Mouse (Mus musculus) thymus, postnatal 10 days (tissue): ENCODE data around the gene Morn3.
A peak's percentile ranks its signal among the peaks of the same experiment; 100 is the strongest.

Experiments
- DNase-seq, 2 experiments: peaks; one replicate each; pipeline ENCODE4 v3.0.0; 2021; ENCODE audit warnings: low spot score in 2 of 2

The Morn3 gene

GRCm38 (mm10) chr5:123024312-123024711 is 22.5 kb downstream of the Morn3 start:
- no peak for DNase-seq

GRCm38 (mm10) chr5:123023049-123023448 is 23.8 kb downstream of the Morn3 start:
- no peak for DNase-seq

GRCm38 (mm10) chr5:123021438-123021837 is 25.4 kb downstream of the Morn3 start:
- no peak for DNase-seq

GRCm38 (mm10) chr5:123020426-123020825 is 26.4 kb downstream of the Morn3 start:
- no peak for DNase-seq

GRCm38 (mm10) chr5:123019336-123020016 is 27.3 kb downstream of the Morn3 start:
- DNase-seq = no peak

- DNase-seq = no peak
These were observed 29.3 kb downstream of the Morn3 start for GRCm38 (mm10) chr5:123017504-123017903.

- DNase-seq = no peak
These were observed 30.9 kb downstream of the Morn3 start for GRCm38 (mm10) chr5:123015915-123016314.

GRCm38 (mm10) chr5:123014753-123015701 is 31.8 kb downstream of the Morn3 start, which contains the start of gene Orai1:
Gene Orai1, plus strand, starts transcription at chr5:123015074.
- peak; percentile 96 to 98 for DNase-seq

GRCm38 (mm10) chr5:123013599-123014315 is 33.1 kb downstream of the Morn3 start:
- DNase-seq = peak; percentile 51 to 76

- no peak for DNase-seq
These were observed 35.1 kb downstream of the Morn3 start for GRCm38 (mm10) chr5:123011705-123012104.

GRCm38 (mm10) chr5:123010806-123011205 is 36.0 kb downstream of the Morn3 start:
- no peak for DNase-seq

GRCm38 (mm10) chr5:123009873-123010272 is 36.9 kb downstream of the Morn3 start:
- DNase-seq = no peak

GRCm38 (mm10) chr5:123008877-123009493 is 37.8 kb downstream of the Morn3 start:
- DNase-seq = no peak

- no peak for DNase-seq
These were observed 40.9 kb downstream of the Morn3 start for GRCm38 (mm10) chr5:123005716-123006592.

- DNase-seq = no peak
These were observed 45.9 kb downstream of the Morn3 start for GRCm38 (mm10) chr5:123000901-123001300.

- DNase-seq = no peak
These were observed 49.3 kb downstream of the Morn3 start for GRCm38 (mm10) chr5:122997205-122998204.

- no peak for DNase-seq
These were observed 51.9 kb downstream of the Morn3 start for GRCm38 (mm10) chr5:122994910-122995309.

GRCm38 (mm10) chr5:122994303-122994846 is 52.4 kb downstream of the Morn3 start:
- DNase-seq = peak; percentile 96 to 97

GRCm38 (mm10) chr5:122993811-122994210 is 53.0 kb downstream of the Morn3 start:
- no peak for DNase-seq
